Mouse (Mus musculus) kidney, postnatal 0 days (tissue): ENCODE results near the gene Zfp868. TPM values are rescaled to one million over a fixed set of nuclear protein-coding genes. Genes with fewer than 3 reads are reported as not detected.
A peak's percentile ranks its signal among the peaks of the same experiment; 100 is the strongest.
"Not testable (repeated sequence)": the region's sequence is repeated elsewhere in the genome, so short reads cannot be mapped to it uniquely, and the experiment has no call there.

Experiments
- ATAC-seq: fragments of 200-750 bp; cut with Nextera tagmentation; replicated peaks from 2 replicates; pipeline ENCODE4 v1.8.0; 2017; ENCODE audit warnings: low read depth, moderate number of reproducible peaks, moderate TSS enrichment, moderate library complexity; ENCODE audit not compliant: low FRiP score
- DNase-seq: peaks from one replicate; pipeline ENCODE4 v3.0.0-alpha.2; 2016; ENCODE audit warnings: low spot score
- H3K27ac ChIP-seq: fragments of 300-500 bp; sonication (generic); 2 replicates; pipeline ENCODE4 v1.5.1; 2014; ENCODE audit warnings: mild to moderate bottlenecking
- H3K27me3 ChIP-seq: fragments of 300-500 bp; sonication (generic); 2 replicates; pipeline ENCODE4 v1.6.1; 2014; ENCODE audit warnings: low read length, mixed read lengths; ENCODE audit not compliant: insufficient read depth
- H3K36me3 ChIP-seq: fragments of 300-500 bp; sonication (generic); 2 replicates; pipeline ENCODE4 v1.6.1; 2014; ENCODE audit warnings: low read length, mixed read lengths; ENCODE audit not compliant: insufficient read depth
- H3K4me1 ChIP-seq: fragments of 300-500 bp; sonication (generic); replicated peaks from 2 replicates; pipeline ENCODE4 v1.6.1; 2014; ENCODE audit warnings: antibody characterized with exemption, low read length, mixed read lengths; ENCODE audit not compliant: insufficient read depth
- H3K4me2 ChIP-seq: fragments of 300-500 bp; sonication (generic); 2 replicates; pipeline ENCODE4 v1.6.1; 2014; ENCODE audit warnings: mild to moderate bottlenecking, low read length, moderate library complexity, mixed read lengths
- H3K4me3 ChIP-seq: fragments of 300-500 bp; sonication (generic); replicated peaks from 2 replicates; pipeline ENCODE4 v1.5.1; 2014; ENCODE audit warnings: low read depth, low read length
- H3K9ac ChIP-seq: fragments of 300-500 bp; sonication (generic); 2 replicates; pipeline ENCODE4 v1.6.1; 2014; ENCODE audit warnings: low read depth, low read length
- H3K9me3 ChIP-seq: fragments of 300-500 bp; sonication (generic); replicated peaks from 2 replicates; pipeline ENCODE4 v1.6.1; 2016; ENCODE audit warnings: low read length, inconsistent platforms, mixed read lengths
- CTCF ChIP-seq: IDR thresholded peaks from 2 replicates; pipeline ENCODE4 v1.5.1; 2016; ENCODE audit warnings: antibody characterized with exemption, low read depth, mild to moderate bottlenecking, moderate library complexity
- WGBS: fragments of 180-500 bp; shearing (Covaris S2); extraction: QIAGEN DNeasy Blood & Tissue Kit; methylation state at CpG from one replicate; pipeline ENCODE4 v1.1.7; 2014; 5-methylcytosine and 5-hydroxymethylcytosine counted together
- polyA plus RNA-seq: library from polyadenylated mRNA; unstranded; fragments of >200 nt; fragmentation: Nextera tagmentation; extraction: Ambion mirVana; gene quantifications from 2 replicates; pipeline ENCODE4 v1.2.1, GENCODE M21; 2015

Gene Zfp868
- polyA plus RNA-seq = 18.1 and 19.4 TPM in 2 replicates

- DNase-seq = peak; percentile 99
- Histone ChIP-seq H3K4me2 (peak within 1 kb of the TSS; percentile 60), H3K27me3 (no peaks in the 10 kb centered on the region), H3K9ac (peak within 1 kb of the TSS; percentile 96), H3K9me3 (no peaks in the 10 kb centered on the region), H3K36me3 (no peaks in the 10 kb centered on the region), H3K4me1 (no peaks in the 10 kb centered on the region), H3K27ac (peak within 1 kb of the TSS; percentile 99), H3K4me3 (peak within 1 kb of the TSS; percentile 88)
- TF ChIP-seq CTCF = peak; percentile 84
- peak; percentile 100 for ATAC-seq
- 1% methylated on average over 40 of the region's 41 CpGs for WGBS
These were observed at the start of gene Zfp868 for GRCm38 (mm10) chr8:69625095-69625789. Zfp868 (minus strand) TSS chr8:69625548.

DNA sequence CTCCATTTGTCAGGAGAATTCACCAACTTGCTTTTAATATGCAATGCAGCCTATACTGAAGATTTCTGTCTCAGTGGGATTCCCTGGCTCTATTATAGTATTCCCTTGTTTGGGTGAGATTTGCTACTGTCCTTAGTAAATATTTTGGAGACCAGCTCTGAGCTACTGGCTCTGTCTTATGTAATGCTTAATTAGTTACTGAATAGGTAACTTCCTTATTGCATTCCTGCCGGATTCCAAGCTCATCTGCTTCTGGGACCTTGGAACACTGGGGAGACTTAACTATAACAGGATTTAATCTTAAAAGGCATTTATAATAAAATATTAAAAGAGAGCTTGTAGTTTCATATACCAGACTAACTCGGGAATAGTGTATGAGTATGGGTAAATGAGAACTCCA, 39.7 kb upstream of the Zfp868 start:
- WGBS = 67% methylated on average over 2 of the region's 2 CpGs
- not testable (repeated sequence) for H3K4me1 ChIP-seq, H3K36me3 ChIP-seq, ATAC-seq, H3K27me3 ChIP-seq, H3K4me3 ChIP-seq, H3K9me3 ChIP-seq, DNase-seq, H3K4me2 ChIP-seq, H3K27ac ChIP-seq, H3K9ac ChIP-seq

GRCm38 (mm10) chr8:69661294-69661693, 35.9 kb upstream of the Zfp868 start:
- H3K4me2 ChIP-seq = no peak overlapping the region
- H3K27me3 ChIP-seq = no peaks in the 10 kb centered on the region
- H3K36me3 ChIP-seq = 0 out of 2 replicates have a peak, but pooled peaks cover 8% of the 10 kb centered on the region
- no peak overlapping the region for H3K27ac ChIP-seq
- no peaks in the 10 kb centered on the region for H3K4me1 ChIP-seq
- DNase-seq = no peak
- TF ChIP-seq CTCF = no peak
- H3K9me3 ChIP-seq = no peaks in the 10 kb centered on the region
- H3K9ac ChIP-seq = no peak overlapping the region
- H3K4me3 ChIP-seq = no peak overlapping the region
- no peak for ATAC-seq

- under 1% methylated on average over 54 of the region's 55 CpGs for WGBS
- TF ChIP-seq CTCF = no peak
- Histone ChIP-seq H3K9me3 (no peaks in the 10 kb centered on the region), H3K4me1 (0 out of 2 replicates have a peak, but pooled peaks cover 5% of the 10 kb centered on the region), H3K27me3 (no peaks in the 10 kb centered on the region), H3K9ac (peak within 1 kb of the TSS; percentile 72), H3K36me3 (no peaks in the 10 kb centered on the region), H3K27ac (peak within 1 kb of the TSS; percentile 84), H3K4me2 (peak within 1 kb of the TSS; percentile 86), H3K4me3 (peak within 1 kb of the TSS; percentile 40)
- peak; percentile 99 for ATAC-seq
- peak; percentile 97 for DNase-seq
These were observed 29.1 kb upstream of the Zfp868 start, which contains the start of gene Zfp964 for GRCm38 (mm10) chr8:69654358-69654981. Zfp964 (plus strand) TSS chr8:69654479.

DNA sequence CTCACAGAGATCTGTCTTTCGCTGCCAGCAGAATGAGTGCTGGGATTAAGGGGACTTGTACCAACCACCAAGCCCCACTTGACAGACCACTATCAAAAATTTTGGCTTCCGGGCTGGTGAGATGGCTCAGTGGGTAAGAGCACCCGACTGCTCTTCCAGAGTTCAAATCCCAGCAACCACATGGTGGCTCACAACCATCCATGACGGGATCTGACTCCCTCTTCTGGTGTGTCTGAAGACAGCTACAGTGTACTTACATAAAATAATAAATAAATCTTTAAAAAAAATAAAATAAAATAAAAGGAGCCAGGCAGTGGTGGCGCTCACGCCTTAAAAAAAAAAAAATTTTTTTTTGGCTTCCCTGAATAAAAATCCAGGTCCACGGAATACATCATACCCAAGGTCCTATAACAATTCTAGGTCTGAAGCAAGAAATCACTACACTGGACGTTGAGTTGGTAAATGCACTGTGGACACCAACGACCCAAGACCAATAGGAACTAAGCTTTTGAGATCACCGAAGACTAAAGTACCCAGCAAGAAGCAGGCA, 28.5 kb upstream of the Zfp868 start:
- Histone ChIP-seq H3K9ac (peak overlapping the region; percentile 72; the same call in 1 of the 2 replicates), H3K36me3 (no peaks in the 10 kb centered on the region), H3K4me1 (0 out of 2 replicates have a peak, but pooled peaks cover 5% of the 10 kb centered on the region), H3K4me3 (peak overlapping the region; percentile 40), H3K9me3 (no peaks in the 10 kb centered on the region), H3K4me2 (peak overlapping the region; percentile 86), H3K27me3 (no peaks in the 10 kb centered on the region), H3K27ac (no peak overlapping the region)
- 48% methylated on average over 10 of the region's 10 CpGs for WGBS
- TF ChIP-seq CTCF = 0 out of 2 replicates have a peak, but pooled peaks have one; percentile 15
- ATAC-seq = no peak
- DNase-seq = no peak

- no peak; the same call in 1 of the 2 replicates for ATAC-seq
- H3K27me3 ChIP-seq = no peaks in the 10 kb centered on the region
- no peaks in the 10 kb centered on the region for H3K9me3 ChIP-seq
- no peak overlapping the region for H3K27ac ChIP-seq
- H3K36me3 ChIP-seq = peaks cover 9% of the 10 kb centered on the region; the same call in 1 of the 2 replicates
- DNase-seq = no peak
- no peak overlapping the region for H3K4me3 ChIP-seq
- no peak for TF ChIP-seq CTCF
- H3K4me1 ChIP-seq = no peaks in the 10 kb centered on the region
- no peak overlapping the region for H3K9ac ChIP-seq
- H3K4me2 ChIP-seq = no peak overlapping the region
- WGBS = 73% methylated on average over 1 of the region's 1 CpGs
These were observed 7.3 kb downstream of the Zfp868 start for GRCm38 (mm10) chr8:69618078-69618477.
